Mouse (Mus musculus) layer of hippocampus, adult 11-12 months (tissue): ENCODE results near the gene Khsrp.

Experiments
- DNase-seq: peaks from one replicate; pipeline ENCODE4 v3.0.0; 2022; ENCODE audit warnings: low spot score

Khsrp gene

DNA sequence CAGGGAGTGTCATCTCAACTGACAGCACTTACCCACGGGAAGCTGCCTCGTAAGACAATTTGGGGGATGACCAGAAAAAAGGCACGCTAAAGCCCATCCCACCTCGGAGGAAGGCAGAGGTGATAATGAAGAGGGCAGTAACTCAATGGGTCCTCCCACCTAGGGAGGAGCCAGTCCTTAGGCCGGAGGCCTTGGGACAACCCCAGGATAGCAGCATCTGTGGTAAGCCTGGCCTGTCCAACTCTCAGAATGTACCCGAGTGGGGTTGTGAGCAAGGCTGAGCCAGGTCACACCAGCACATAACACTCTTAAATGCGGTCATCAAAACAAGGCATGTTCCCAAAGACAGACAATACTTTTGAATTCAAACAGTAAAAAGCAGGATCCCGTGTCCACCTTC is 1.6 kb downstream of the Khsrp start:
- no peak for DNase-seq

DNA sequence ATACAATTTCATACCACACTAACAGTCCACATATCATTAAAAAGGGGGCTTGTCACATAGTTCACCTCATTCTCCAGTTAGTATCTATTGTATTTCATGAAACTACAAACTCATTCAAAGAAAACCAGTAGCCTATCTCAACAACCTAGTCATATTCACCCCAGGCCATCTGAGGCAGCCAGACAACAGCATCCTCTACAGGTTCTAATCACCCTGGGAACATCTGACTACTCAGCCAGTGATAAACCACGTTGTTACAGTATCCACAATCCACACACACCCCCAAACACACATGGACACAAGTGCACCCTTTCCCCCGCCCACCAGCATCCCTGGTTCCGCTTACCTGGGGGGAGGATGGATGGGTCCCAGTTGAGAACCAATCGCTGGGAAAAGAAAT is 3.9 kb downstream of the Khsrp start:
- DNase-seq, result no peak

DNA sequence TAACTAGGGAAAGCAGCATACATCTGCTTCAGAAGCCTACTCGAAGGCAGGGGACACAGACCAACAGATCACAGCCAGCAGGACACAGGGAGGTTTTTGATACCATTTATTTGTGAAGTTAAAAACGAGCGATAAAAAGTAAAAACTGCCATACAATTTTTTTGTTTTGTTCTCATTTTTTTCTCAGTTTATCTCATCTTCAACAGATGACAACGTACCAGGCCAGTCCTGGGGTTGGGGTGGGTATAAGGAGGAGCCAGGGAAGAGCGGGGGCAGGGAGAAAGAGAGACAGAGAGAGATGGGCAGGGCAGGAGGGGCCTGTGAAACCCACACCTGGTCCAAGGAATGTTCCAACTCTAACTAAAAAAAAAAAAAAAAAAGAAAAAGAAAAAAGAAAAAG is 10.4 kb downstream of the Khsrp start:
- no peak for DNase-seq

DNA sequence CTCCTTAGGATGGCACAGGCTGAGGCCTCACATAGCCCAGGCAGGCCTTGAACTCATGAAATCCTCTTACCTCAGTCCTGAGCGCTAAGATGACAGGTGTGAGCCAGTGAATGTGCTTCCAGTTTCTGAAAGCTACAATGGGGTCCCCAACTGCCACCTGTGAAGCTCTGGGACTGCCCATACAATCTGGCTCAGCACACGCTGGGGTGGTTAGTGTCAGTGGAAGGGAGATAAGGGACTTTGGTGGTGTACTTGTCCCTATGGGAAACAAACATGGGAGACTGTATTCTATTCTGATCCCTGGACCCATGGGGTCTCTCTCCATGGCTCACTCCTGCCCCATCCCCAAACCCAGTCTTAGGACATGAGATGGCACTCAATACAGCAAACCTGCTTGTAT is 11.6 kb downstream of the Khsrp start:
- no peak for DNase-seq

DNA sequence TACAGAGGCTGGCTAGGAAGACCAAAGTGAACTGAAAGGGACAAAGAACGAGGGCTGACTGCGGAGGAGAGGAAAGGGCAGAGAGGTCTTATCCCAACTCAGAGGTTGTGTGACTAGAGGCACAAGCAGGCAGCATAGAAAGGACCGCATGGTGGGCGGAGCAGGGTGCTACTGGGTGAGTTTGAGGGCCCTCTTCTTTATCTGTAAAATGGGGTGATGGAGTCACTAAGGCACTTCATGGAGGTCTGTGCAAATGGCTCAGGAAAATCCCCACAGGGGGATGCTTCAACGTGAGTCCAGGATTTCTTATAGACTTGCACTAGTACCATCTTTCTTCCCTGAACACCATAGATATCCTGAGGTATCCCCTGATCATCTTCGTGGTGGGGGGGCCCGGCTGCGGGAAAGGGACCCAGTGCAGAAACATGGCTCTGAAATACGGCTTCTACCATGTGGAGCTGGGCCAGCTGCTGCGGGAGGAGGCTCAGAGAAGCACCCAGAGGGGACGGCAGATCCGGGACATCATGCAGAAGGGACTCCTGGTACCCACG is 19.0 kb downstream of the Khsrp start:
- DNase-seq, result no peak

DNA sequence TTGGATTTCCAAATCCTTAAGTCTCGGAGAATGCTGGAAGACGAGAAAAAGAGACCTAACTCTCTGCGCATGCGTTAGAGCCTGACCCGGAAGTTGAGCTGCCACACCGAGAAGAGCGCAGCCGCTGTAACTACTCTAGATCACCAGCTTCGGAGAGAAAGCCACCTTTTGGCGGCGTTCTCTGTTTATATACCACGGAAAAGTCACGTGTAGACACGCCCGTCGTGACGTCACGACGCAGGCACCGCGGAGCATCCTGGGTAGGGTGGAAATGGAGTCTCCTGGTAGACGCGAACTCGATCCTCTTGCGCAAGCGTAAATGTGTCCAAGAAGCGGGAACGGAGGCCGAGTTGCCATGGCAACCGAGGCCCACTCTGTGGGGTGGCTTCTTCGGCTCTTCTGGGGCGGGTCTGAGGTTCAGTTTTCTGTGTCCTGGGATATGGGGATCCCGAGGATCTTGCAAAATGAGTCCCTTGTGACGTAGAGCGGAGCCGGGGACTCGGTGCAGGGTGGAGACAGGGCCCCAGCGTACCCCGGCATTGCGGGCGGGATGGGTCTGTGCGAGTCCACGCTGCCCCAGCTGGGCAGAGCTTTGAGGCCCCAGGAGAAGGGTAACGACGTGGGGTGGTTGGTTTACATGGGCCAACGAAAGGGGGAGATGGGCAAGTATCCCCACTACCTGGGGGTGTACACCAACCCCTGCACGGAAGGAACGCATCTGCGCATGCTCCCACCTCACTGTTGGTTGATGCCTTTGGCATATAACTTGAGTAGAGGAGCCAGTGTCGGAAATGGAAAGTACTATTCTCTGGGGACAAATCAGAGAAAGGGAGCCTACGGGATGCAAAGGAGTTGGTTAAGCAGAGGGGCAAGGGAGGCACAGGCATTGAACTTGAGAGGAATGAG is 19.8 kb downstream of the Khsrp start, which contains the start of the genes Gtf2f1 and Gm17949:
Gene Gtf2f1, minus strand, starts transcription at position 53 of the 906 bp plus-strand sequence.
Gene Gm17949, plus strand, starts transcription at position 234 of the 906 bp plus-strand sequence.
- peak; percentile 96 for DNase-seq

DNA sequence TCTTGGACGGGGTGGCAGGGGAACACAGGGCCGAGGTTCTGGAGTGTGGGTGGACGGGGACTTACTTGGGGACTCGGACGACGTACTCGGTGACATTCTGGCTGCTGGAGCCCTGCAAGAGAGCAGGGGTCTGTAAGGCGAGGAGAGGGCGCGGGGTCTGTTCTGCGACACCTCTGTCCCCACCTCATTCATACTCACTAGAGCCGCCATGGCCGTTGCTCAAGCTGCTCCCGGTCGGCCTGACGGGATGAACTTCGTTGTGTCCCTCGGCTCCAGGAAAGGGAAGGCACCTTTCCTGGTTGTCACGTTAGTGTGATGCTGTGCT is 20.4 kb downstream of the Khsrp start:
- DNase-seq, result no peak

DNA sequence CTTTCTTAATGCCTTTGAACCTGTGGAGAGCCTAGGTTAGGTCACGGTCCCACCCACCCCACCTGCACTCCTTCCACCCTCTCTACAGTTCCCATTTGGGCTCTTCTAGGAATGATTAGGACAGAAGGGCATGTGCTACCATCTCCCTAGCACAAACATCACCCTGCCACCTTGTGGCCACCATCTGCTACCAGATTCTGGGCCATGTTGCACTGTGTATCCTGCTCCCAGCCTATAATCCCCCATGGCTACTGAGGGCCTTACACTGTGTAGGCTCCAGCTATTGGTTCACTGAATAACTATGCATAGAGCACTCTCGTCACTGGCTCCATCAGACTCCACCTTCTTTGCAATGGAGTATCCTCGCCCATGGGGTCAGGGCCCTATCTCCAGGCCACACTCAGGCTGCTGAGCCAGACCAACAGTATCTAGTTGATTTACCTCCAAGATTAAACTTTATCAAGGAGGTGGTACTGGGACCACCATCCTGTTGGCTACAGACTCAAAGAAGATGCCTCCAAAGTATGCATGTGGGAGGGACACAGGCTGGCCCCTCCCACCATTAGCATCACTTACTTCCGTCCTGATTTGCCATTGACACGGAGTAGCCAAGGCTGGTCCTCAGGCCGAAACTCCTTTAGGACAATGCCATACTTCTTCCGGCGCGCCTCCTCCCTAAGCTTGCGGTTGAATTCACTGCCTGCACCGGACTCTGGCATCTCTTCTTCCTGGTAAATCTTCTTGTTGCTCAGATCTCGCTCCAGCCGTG is 24.0 kb downstream of the Khsrp start:
- no peak for DNase-seq

DNA sequence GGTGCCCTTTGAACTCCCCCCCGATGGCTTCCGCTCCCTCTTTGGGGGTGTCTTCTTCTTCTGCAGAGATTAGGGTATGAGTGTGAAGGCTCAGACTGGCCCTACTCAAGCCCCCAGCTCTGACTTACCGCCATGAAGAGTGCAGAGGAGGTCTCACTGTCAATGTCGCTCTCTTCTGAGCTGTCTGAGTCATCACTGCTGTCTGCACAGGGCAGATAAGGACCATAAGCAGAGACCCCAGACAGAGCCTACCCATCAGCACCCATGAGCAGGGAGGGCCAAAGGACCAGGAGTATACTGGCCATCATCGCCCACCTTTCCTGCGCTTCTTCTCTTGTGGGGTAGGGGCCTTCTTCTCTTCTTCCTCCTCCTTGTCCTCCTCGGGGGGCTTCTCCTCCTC is 27.3 kb downstream of the Khsrp start:
- no peak for DNase-seq

DNA sequence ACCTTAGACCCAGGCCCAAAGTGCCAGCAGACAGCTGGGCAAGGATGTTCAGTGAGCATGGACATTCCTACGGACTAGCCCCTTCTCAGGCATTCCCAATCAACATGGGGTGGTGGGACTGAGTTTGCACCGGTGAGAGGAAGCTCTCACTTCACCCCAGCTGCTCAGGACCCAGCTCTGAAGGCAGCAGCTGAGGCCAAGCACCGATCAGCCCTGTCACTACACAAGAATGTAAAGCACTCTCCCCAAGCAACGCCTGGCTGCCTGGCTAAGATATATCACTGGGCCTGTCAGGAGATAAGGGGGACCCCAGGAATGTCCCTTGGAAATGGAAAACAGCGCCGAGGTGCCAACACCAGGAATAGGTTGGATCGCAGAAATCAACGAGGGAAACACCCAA is 30.1 kb downstream of the Khsrp start:
- no peak for DNase-seq

DNA sequence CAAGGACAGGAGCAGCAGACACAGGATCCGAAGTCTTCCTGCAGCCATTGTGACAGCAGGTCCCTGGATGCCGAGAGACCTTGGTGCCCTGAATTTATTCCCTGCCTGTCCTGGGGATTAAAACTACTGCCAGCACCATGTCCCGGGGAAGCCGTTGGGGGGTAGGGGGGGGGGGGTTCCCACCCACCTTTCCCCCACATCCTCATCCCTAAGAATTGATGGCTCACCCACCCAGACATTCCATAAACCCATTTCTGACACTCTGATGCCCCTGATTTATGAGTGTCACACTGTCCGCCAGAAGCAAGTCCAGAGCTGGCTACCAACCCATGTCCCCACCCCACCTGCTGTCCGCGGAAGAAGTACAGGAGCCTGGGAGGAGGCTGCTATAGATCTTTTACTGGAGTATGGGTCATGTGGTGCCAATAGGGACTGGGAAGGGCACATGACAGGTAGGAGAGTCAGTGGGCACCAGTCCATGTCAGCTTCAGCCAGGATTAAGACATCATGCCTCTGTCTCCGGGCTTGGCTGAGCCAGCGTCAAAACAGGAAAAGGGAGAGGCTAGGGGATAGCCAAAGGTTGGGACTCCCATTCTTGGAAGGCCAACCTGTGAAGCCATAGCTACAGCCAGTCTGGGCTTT is 31.2 kb downstream of the Khsrp start, which contains the start of gene Pspn:
Gene Pspn, minus strand, starts transcription at position 51 of the 642 bp plus-strand sequence.
- DNase-seq, result no peak

DNA sequence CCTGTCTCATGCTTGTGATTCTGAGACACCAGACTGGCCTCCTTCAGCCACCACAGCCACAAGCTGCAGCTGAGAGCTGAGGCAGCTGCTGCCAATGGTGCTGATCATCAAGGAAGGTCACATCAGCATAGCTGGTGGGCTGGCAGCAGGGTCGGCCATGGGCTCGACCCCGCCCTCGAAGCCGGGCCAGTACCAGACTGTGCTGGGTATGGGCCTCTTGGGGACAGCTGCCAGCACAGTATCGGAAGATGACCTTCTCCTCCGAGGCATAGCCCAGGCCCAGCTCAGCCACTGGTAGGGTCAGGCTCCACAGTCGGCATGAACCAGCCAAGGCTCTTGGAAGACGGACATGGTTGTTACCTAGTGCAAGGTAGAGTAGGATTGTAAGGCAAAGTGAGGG is 31.9 kb downstream of the Khsrp start:
- DNase-seq, result peak; percentile 5

DNA sequence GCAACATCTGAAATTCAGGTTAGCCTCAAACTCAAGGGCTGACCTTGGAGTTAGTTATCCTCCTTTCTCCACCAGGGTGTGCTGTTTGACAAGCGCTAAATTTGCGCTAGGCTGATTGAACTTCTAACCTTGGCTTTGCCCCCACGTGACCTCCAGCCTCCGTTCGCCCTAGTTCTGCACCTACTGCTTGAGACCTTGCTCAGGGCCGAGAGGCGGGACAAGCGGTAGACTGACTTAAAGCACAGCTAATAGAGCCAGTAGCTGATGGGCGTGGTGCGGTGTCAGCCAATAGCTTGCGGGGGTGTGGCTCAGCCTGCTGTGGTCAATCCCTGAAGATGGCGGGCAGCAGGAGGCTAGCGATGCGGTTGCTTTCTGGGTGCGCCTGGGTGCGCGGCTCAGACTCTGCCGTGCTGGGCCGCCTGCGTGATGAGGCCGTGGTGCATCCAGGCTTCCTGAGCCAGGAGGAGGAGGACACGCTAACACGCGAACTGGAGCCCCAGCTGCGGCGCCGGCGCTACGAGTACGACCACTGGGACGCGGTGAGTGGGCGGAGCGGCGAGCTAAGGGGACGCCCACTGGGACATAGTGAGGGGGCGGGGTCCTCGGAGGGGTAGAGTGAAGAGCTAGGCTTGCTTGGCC is 34.2 kb downstream of the Khsrp start, which contains the start of gene Alkbh7:
Gene Alkbh7, plus strand, starts transcription at position 311 of the 639 bp plus-strand sequence.
- DNase-seq, result peak; percentile 96

DNA sequence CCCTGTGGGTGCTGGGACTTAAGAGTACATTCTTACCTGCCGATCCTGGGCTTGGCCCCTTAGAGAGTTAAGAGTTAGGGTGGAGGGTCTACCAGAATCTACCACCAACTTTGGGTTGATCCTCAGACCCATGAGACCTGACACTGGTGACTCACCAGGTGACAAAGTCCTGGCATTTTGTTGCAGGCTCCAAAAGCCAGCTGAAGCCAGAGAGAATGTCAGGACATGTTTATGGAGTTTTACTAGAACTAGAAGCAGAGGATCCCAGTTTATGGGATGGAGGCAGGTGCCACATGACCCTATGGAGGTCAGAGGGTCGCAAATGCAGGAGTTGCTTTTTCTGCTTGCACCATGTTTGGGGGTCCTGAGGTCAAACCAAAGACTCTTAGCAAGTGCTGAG is 34.8 kb downstream of the Khsrp start:
- DNase-seq, result no peak

DNA sequence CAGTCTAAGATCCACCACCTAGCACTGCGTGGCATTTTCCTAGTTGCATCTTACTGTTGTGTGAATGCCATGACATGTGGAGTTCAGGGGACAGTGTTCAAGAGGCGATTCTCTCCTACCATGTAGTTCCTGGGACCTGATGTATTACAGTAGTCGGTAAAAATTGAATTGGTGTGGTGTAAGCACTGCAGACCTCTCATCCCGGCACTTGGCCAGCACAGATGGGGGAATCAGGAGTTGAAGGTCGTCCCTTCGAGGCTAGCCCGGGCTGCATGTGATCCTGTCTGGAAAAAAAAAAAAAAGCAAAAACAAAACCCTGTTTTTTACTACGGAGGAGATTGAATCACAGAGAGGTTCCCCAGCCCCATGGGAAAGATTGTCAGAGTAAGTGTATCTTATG is 36.3 kb downstream of the Khsrp start:
- DNase-seq, result no peak

DNA sequence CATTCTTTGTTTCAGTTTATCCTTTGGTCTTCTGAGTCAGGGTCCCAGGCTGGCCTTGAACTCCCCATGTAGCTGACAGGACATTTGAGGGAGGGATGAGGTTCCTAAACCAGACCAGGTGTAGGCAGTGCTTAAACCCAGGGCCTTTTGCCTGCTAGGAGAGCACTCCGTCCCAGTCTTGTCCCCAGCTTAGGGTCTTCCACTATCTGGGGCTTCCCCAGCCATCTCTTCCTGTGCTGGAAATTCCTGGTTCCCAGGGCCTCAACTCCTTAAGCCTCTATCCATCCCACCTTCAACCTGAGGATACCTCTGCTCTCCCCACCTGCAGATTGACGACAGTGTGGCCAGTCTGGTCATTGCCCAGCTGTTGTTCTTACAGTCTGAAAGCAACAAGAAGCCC is 40.4 kb downstream of the Khsrp start:
- DNase-seq, result no peak

DNA sequence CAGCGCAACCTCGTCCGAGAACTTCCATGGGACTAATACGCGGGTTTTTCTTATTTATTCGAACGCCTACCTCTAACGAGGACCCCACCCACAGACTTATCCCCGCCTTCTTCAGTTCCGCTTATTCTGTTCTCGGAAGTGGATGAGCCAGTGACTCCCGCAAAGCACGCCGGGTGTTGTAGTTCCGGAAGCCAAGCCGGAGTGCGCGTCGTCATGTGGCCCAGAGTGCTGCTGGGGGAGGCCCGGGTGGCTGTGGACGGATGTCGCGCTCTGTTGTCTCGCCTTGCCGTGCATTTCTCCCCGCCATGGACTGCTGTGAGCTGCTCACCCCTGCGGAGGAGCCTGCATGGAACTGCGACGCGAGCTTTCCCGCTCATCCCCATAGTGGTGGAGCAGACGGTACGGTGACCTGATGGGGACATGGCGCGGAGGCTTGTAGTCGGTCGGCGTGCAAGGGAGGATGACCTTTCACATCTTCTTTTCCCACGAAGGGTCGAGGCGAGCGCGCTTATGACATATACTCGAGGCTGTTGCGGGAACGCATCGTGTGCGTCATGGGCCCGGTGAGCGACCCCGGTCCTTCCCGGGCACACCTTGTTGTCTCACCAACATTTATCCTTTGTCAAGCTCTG is 41.1 kb downstream of the Khsrp start, which contains the start of gene Clpp:
Gene Clpp, plus strand, starts transcription at position 191 of the 632 bp plus-strand sequence.
- peak; percentile 97 for DNase-seq

DNA sequence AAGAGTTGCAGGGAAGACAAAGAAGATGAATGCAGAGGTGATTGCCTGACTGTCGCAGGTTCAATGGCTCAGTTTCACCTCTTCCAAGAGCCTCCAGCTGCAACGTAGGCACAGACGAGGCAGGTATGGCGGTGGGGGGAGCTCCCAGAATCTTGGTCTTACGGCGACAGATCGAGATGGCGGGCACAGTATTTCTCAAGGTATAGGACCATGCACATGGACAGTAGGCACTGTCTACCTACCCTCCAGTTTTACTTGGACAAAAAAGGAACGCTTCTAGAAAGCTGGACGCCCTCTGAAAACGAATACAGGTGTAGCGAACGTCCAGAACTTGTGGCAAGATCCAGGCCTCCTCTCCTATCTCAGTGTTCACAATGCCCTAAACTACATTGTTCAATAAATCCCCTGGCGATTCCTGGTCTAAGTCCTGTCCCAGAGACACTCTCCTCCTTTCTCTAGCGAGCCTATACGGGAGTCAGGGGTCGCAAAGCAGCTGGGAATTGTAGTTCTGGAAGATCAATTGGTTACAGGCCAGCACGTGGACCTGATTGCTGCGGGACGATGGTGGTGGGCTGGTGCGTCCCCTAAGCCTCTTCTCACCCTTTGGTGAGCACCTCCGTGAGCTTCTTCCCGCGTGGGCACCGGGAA is 41.7 kb downstream of the Khsrp start:
- peak; percentile 84 for DNase-seq

DNA sequence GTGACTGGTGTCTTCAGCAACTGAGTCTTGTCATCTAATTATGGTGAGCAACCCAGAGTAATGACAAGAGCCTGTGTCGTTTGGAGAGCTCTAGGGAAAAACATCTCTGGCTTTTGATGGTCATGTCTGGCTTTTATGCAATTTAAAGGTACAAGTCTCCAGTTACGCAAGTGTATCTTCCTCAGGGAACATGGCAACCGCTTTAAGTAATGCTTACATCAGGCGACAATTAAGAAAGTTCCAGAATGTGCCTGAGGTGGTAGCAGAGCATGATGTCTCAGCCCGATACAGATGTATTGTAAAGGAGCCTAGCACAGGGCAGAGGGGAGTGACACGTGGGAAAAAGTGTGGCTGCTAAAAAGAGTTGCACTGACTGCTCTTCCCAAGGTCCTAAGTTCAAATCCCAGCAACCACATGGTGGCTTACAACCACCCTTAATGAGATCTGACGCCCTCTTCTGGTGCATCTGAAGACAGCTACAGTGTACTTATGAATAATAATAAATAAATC is 42.3 kb downstream of the Khsrp start:
- DNase-seq, result no peak

DNA sequence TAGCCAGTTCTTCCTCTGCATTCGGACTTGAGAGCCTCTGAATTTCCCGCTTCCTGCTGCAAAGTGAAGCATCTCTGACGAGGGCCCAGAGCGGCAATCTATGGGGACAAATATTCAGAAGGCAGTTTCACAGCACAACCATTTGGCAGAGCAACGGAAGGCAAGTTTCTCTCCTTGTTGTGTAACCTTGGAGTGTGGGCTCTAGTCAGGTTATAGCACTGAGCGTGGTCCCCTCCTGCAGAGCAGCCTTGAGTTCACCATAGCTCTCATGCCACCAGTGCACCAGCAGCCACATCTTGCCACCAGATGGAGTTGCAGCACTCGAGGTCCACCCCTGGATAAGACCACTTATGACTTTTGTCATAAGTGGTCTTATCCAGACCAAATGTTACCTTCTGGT is 42.9 kb downstream of the Khsrp start:
- no peak for DNase-seq
